Mouse (Mus musculus): ENCODE results near the gene Chrnd. TPM values are rescaled to one million over a fixed set of nuclear protein-coding genes. Genes with fewer than 3 reads are reported as not detected.

Gene Chrnd
- polyA plus RNA-seq, 1 experiment = not detected

DNA sequence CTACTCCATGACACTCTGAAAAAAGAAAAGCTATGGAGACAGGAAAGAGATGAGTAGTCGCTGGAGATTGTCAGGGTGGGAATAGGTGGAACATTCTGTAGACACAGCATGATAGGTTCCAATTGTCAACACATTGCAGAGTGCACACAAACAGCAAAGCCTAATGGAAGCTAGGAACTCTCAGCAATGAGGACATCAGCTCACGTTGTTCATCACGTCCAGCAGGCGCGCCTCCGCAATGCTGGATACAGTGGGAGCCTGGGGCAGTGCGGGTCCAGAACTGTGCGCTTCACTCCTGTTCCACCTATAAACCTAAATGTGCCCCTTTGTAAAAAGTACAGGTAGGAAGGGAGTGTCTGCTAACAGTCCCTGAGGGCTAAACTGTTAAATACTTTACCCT, 52.6 kb downstream of the Chrnd start:
- peaks cover 12% of the 10 kb centered on the region for H3K4me1 ChIP-seq (ENCODE audit: control insufficient read depth)
- no peak overlapping the region for H3K4me3 ChIP-seq (replicated peaks)
- H3K27me3 ChIP-seq (ENCODE audit: control insufficient read depth) = no peaks in the 10 kb centered on the region
- TF ChIP-seq GATA1 (IDR thresholded peaks at IDR 0.05; ENCODE audit: low read length) = no peak
- no peak for TF ChIP-seq TAL1 (IDR thresholded peaks at IDR 0.05; ENCODE audit: low read length)
- no peaks in the 10 kb centered on the region for H3K9me3 ChIP-seq (ENCODE audit: control insufficient read depth, low read length)
- peaks cover 10% of the 10 kb centered on the region for H3K36me3 ChIP-seq (ENCODE audit: control insufficient read depth)

DNA sequence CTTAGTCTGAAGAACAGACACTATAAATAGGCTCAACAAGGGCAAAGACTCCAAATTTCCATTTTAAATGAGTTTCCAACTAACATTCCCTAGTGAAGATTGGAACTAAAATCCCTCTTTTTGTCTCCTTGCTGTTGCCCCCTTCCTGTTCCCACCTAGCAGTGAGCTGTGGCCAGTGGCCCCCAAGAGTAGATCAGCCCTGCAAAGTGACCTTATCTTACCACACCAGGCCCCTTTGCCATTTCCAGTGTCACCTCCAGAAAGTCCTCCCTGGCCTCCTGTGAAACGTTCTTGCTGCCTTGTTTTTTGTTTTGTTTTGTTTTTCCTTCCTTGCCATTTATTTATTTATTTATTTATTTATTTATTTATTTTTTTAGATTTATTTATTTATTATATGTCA, 55.0 kb downstream of the Chrnd start:
- Histone ChIP-seq H3K36me3 (ENCODE audit: control insufficient read depth) (no peaks in the 10 kb centered on the region), H3K4me3 (replicated peaks) (no peak overlapping the region), H3K27me3 (ENCODE audit: control insufficient read depth) (no peaks in the 10 kb centered on the region), H3K4me1 (ENCODE audit: control insufficient read depth) (peaks cover 12% of the 10 kb centered on the region), H3K9me3 (ENCODE audit: control insufficient read depth, low read length) (no peaks in the 10 kb centered on the region)
- TF ChIP-seq TAL1 (IDR thresholded peaks at IDR 0.05; ENCODE audit: low read length) (no peak), GATA1 (IDR thresholded peaks at IDR 0.05; ENCODE audit: low read length) (no peak)

DNA sequence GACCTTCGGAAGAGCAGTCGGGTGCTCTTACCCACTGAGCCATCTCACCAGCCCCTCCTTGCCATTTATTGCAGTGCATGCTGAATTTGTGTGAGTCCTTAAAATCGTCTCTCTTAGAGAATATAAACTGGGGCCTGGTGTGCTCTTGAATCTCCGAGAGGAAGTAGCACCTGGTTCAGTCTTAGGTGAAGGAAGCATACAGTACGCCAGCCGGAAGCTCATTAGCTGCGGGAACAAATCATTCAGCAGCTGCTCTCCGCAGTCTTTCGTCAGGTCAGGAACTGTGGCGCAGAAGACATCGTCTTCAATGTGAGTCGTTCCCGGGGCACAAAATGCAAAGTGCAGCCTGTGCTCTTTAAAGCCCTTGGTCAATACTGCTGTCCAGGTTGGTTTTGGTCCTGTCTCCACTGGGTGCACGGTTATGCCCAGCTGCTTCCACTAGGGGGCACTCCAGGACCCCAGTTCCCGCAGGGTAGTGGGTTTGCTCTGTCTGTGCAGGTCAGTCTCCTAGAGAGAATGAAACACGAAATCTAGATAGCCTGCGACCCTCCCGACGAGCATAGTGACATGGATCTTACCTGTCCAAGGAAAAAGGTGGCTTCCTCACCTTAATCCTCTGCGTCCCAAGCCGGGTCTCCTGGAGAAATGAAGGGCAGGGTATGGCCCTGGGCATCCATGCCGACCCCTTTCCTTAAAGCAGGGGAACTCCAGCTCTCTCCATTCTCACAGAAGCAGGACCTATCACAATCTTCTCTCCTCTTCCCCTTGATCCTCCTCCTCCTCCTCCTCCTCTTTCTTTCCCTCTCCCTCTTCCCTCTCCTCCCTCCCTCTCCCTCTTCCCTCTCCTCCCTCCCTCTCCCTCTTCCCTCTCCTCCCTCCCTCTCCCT, 55.8 kb downstream of the Chrnd start:
- no peak for TF ChIP-seq TAL1 (IDR thresholded peaks at IDR 0.05; ENCODE audit: low read length)
- TF ChIP-seq GATA1 (IDR thresholded peaks at IDR 0.05; ENCODE audit: low read length) = no peak
- H3K9me3 ChIP-seq (ENCODE audit: control insufficient read depth, low read length) = no peaks in the 10 kb centered on the region
- no peak overlapping the region for H3K4me3 ChIP-seq (replicated peaks)

More for the DNA sequence above, 55.8 kb downstream of the Chrnd start:
- H3K27me3 ChIP-seq (ENCODE audit: control insufficient read depth) = no peaks in the 10 kb centered on the region
- H3K4me1 ChIP-seq (ENCODE audit: control insufficient read depth) = peaks cover 12% of the 10 kb centered on the region
- H3K36me3 ChIP-seq (ENCODE audit: control insufficient read depth) = no peaks in the 10 kb centered on the region

Other genes starting within 250 kb of the Chrnd start
- not detected in 2 replicates for gene Alppl2, start 100.7 kb upstream of the Chrnd start, polyA plus RNA-seq (2012)
- not detected in 2 replicates for gene Alpi, start 89.0 kb upstream of the Chrnd start, polyA plus RNA-seq (2012)
- gene Akp3, start 65.6 kb upstream of the Chrnd start, polyA plus RNA-seq (2012) = not detected in 2 replicates
- gene Ecel1, start 34.1 kb upstream of the Chrnd start, polyA plus RNA-seq (2012) = not detected in 2 replicates
- not detected in 2 replicates for gene Prss56, start 7.3 kb upstream of the Chrnd start, polyA plus RNA-seq (2012)
- gene Chrng, start 14.1 kb downstream of the Chrnd start, polyA plus RNA-seq (2012) = 0.04 TPM in 1 of 2 replicates, not detected in the other
- 2.5 and 2.6 TPM in 2 replicates for gene Eif4e2, start 23.3 kb downstream of the Chrnd start, polyA plus RNA-seq (2012)
- gene Efhd1, start 73.8 kb downstream of the Chrnd start, polyA plus RNA-seq (2012) = not detected in 2 replicates
- 1.3 and 1.5 TPM in 2 replicates for gene Gigyf2, start 136.4 kb downstream of the Chrnd start, polyA plus RNA-seq (2012)
- gene Kcnj13, start 204.1 kb downstream of the Chrnd start, polyA plus RNA-seq (2012) = not detected in 2 replicates